Mouse (Mus musculus) liver, embryonic 11.5 days (tissue): Measurements from ENCODE around the gene Fam181a. TPM values are rescaled to one million over a fixed set of nuclear protein-coding genes. Genes with fewer than 3 reads are reported as not detected.

ENCODE experiments used
- ATAC-seq: fragments of 200-750 bp; cut with Nextera tagmentation; replicated peaks from 2 replicates; pipeline ENCODE4 v1.8.0; 2017; ENCODE audit warnings: moderate number of reproducible peaks, mild to moderate bottlenecking, moderate TSS enrichment, moderate library complexity; ENCODE audit not compliant: low FRiP score
- DNase-seq: peaks from one replicate; pipeline ENCODE4 v3.0.0-alpha.2; 2017; ENCODE audit warnings: low spot score
- H3K27ac ChIP-seq: fragments of 300-500 bp; sonication (generic); 2 replicates; pipeline ENCODE4 v1.5.1; 2014; ENCODE audit warnings: mild to moderate bottlenecking, low read depth, low read length, control low read depth
- H3K27me3 ChIP-seq: fragments of 300-500 bp; sonication (generic); replicated peaks from 2 replicates; pipeline ENCODE4 v1.6.1; 2014; ENCODE audit warnings: low read length, mixed read lengths; ENCODE audit not compliant: control insufficient read depth, insufficient read depth
- H3K36me3 ChIP-seq: fragments of 300-500 bp; sonication (generic); 2 replicates; pipeline ENCODE4 v1.6.1; 2014; ENCODE audit warnings: mild to moderate bottlenecking, low read length, moderate library complexity, mixed read lengths; ENCODE audit not compliant: control insufficient read depth, insufficient read depth
- H3K4me1 ChIP-seq: fragments of 300-500 bp; sonication (generic); replicated peaks from 2 replicates; pipeline ENCODE4 v1.6.1; 2014; ENCODE audit warnings: low read length, mixed read lengths; ENCODE audit not compliant: control insufficient read depth, insufficient read depth
- H3K4me2 ChIP-seq: fragments of 300-500 bp; sonication (generic); 2 replicates; pipeline ENCODE4 v1.6.1; 2014; ENCODE audit warnings: mild to moderate bottlenecking, control low read depth, moderate library complexity
- H3K4me3 ChIP-seq: fragments of 300-500 bp; sonication (generic); 2 replicates; pipeline ENCODE4 v1.5.1; 2014; ENCODE audit warnings: low read depth, low read length, control low read depth
- H3K9ac ChIP-seq: fragments of 300-500 bp; sonication (generic); 2 replicates; pipeline ENCODE4 v1.6.1; 2014; ENCODE audit warnings: low read depth, low read length, control low read depth
- H3K9me3 ChIP-seq: fragments of 300-500 bp; sonication (generic); 2 replicates; pipeline ENCODE4 v1.6.1; 2016; ENCODE audit warnings: low read length, inconsistent platforms, mixed read lengths; ENCODE audit not compliant: control insufficient read depth
- WGBS: fragments of 180-500 bp; shearing (Covaris S2); extraction: QIAGEN DNeasy Blood & Tissue Kit; methylation state at CpG from one replicate; pipeline ENCODE4 v1.1.7; 2014; 5-methylcytosine and 5-hydroxymethylcytosine counted together
- polyA plus RNA-seq: library from polyadenylated mRNA; unstranded; fragments of >200 nt; fragmentation: Nextera tagmentation; extraction: Ambion mirVana; gene quantifications from 2 replicates; pipeline ENCODE4 v1.2.1, GENCODE M21; 2014

Fam181a gene
- not detected in 2 replicates for polyA plus RNA-seq

DNA sequence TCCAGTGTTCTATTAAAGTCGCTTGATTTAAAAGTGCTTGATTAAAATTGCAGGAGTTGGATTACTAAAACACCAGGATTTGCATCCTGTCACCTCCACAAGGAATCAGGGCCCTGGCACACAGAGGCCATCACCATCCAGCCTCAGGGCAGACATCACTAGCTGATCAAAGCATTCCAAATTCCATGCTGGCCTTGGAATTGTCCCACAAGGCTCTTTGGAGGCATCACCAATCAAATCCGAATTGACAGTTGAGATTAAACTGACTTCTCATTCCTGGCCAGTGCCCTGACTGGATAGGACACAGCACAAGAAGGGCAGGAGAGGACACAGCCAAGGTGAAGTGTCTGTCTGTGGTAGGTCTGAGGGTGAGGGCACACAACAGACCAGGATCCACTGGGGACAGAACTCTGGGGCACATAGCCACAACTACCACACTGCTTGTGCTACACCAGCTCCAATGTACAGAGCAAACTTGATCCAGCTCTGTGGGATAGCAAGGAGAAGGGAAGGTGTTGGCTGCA is at the start of gene Fam181a:
Gene Fam181a, plus strand, starts transcription at position 232 of the 524 bp plus-strand sequence.
- 45% methylated on average over 2 of the region's 2 CpGs for WGBS
- Histone ChIP-seq H3K27ac (no peak within 1 kb of the TSS), H3K4me2 (no peak within 1 kb of the TSS), H3K9ac (no peak within 1 kb of the TSS), H3K36me3 (no peaks in the 10 kb centered on the region), H3K4me1 (no peaks in the 10 kb centered on the region), H3K4me3 (no peak within 1 kb of the TSS), H3K27me3 (peaks cover 24% of the 10 kb centered on the region), H3K9me3 (no peaks in the 10 kb centered on the region)
- ATAC-seq (no peak), DNase-seq (no peak)

DNA sequence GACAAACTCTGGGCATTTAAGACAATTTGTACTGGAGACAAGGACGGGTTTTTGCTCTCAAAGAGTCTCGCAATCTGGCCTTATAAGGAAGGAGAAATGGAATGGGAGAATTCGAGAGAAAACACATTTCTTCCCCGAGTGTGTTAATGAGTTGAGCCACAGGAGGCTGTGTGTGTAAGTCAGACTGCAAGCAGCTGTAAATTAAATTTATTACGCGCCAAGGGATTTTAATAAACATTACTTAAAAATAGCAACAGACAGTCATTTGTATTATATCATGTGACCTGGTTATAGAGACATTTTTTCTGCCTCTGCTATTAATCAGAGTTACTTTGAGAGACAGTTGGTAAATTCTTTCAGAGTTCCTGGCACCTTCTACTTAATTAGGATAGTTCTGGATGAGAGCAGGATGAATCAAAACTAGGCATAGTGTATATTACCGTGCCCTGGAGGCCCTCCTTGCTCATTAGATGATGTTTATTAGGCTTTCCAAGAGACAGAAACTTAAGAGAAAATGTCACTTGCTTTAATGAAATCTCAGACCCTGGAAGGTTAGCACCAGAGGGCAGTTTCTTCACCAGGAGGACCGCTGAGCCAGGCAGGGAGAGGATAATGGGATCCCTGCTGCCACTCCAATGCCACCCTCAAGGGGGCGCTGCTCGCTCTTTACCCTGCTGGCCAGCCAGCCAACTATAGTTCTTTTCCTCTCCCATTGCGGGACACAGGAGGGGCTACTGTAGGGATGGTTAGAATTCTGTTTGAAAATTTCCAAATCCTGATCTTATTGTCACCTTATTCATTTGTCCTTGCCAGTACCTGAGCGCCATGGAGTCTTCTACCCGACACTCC is 48.5 kb upstream of the Fam181a start:
- no peak for ATAC-seq
- 59% methylated on average over 13 of the region's 13 CpGs for WGBS
- Histone ChIP-seq H3K4me2 (no peak overlapping the region), H3K9me3 (no peaks in the 10 kb centered on the region), H3K36me3 (no peaks in the 10 kb centered on the region), H3K4me1 (no peaks in the 10 kb centered on the region), H3K27ac (no peak overlapping the region), H3K27me3 (no peaks in the 10 kb centered on the region), H3K4me3 (no peak overlapping the region), H3K9ac (no peak overlapping the region)
- no peak for DNase-seq

DNA sequence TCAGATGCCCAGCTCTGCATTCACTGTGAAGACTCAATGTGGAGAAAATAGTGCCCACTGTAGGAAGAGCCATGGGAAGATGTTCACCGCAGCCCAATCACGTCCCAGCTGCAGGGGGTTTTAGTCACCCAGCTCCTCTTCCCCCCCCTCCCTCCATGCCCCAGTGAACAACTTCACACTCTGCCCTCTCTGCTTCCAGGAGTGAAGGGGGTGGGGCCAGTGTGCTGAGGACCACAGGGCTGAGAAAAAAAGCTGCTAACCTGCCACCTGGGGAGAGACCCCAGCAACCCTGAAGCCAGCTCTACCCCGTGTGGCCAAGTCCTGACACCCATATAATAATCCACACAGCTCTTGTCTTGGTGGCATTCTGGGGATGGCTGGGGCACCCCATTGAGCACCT is 44.2 kb upstream of the Fam181a start:
- Histone ChIP-seq H3K4me1 (no peaks in the 10 kb centered on the region), H3K27ac (no peak overlapping the region), H3K36me3 (no peaks in the 10 kb centered on the region), H3K9me3 (no peaks in the 10 kb centered on the region), H3K4me2 (no peak overlapping the region), H3K27me3 (no peaks in the 10 kb centered on the region), H3K4me3 (no peak overlapping the region), H3K9ac (no peak overlapping the region)
- no peak for DNase-seq
- 18% methylated on average over 3 of the region's 3 CpGs for WGBS
- ATAC-seq: no peak

DNA sequence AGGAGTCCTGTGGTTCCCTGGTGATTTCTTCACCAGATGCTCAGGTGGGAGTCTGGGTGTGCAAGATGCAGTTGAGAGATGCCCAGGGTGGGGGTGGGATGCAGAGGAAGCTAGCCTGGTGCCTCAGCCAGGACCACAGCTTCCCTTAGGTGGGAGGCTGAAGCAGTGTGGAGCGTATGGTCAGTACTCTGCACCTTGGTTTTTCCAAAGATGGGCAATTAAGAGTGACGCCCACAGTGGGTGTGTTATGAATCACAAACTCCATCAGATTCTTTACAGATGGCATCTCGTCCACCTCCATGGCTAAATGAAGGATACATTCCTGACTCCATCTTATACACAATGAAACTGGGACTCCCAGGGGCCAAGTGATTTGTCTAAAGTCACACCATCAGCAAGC is 38.6 kb upstream of the Fam181a start:
- Histone ChIP-seq H3K27ac (no peak overlapping the region), H3K36me3 (no peaks in the 10 kb centered on the region), H3K4me1 (no peaks in the 10 kb centered on the region), H3K27me3 (no peaks in the 10 kb centered on the region), H3K4me3 (no peak overlapping the region), H3K4me2 (no peak overlapping the region), H3K9me3 (no peaks in the 10 kb centered on the region), H3K9ac (no peak overlapping the region)
- ATAC-seq (no peak), DNase-seq (no peak)
- 70% methylated on average over 3 of the region's 3 CpGs for WGBS

DNA sequence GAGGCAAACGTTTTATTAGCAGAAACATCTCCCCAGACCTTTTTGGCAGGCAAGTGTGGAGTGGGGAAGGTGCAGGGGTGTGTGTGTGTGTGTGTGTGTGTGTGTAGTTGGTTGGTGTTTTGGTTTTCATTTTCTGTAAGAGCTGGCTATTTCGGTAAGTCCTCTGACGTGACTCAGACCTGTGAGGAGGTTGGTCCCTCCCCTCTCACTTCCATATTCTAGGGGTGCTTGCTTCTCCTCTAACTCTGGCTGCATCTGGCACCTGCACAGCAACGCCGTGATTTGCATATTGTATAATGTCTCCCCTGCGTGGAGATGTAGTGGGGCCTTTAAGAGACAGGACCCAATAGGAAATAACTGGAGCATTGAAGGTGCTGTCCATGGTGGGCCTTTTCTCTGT is 37.7 kb upstream of the Fam181a start:
- Histone ChIP-seq H3K27ac (no peak overlapping the region), H3K4me1 (no peaks in the 10 kb centered on the region), H3K9me3 (no peaks in the 10 kb centered on the region), H3K27me3 (no peaks in the 10 kb centered on the region), H3K4me3 (no peak overlapping the region), H3K36me3 (no peaks in the 10 kb centered on the region), H3K9ac (no peak overlapping the region), H3K4me2 (no peak overlapping the region)
- DNase-seq: no peak
- 63% methylated on average over 6 of the region's 6 CpGs for WGBS
- no peak for ATAC-seq

DNA sequence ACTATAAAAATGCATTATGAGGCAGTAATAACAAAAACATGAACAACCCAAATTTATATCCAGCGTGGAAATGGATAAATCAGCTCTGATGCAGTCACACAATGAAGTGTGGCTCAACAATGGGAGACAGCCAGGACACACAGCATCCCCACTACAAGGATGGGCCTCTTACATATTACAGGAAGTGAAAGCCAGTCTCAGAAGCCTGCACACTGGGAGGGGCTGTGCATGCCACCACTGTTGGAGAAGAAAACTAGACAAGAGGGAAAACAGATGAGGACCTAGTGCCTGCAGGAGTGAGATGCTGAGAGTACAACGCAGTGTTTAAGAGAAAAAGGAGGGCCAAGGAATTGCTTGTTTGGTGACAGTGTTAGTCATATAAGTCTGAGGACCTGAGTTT is 37.0 kb upstream of the Fam181a start:
- Histone ChIP-seq H3K27ac (no peak overlapping the region), H3K4me3 (no peak overlapping the region), H3K9ac (no peak overlapping the region), H3K27me3 (no peaks in the 10 kb centered on the region), H3K9me3 (no peaks in the 10 kb centered on the region), H3K4me2 (no peak overlapping the region), H3K36me3 (no peaks in the 10 kb centered on the region), H3K4me1 (no peaks in the 10 kb centered on the region)
- WGBS: 77% methylated on average over 2 of the region's 2 CpGs
- no peak for DNase-seq
- ATAC-seq: no peak

DNA sequence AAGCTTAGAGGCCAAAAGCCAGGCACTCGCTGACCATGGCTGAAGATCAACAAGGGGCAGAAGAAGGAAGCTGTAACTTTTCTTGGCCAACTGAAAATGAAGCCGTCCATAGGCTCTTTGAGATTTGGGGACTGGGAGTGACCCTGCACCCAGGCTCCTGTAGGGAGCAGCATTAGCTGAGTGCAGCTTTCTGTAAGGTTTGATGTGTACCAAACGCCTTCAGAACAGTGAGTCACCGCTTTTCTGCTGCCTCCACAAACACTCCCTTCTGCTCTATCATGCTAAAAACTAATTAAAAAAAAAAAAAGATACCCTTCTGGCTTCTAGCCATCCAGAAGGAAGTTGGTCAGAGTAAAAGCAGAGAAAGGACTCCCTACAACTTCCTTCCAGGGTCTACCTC is 34.4 kb upstream of the Fam181a start:
- no peaks in the 10 kb centered on the region for H3K27me3 ChIP-seq
- no peaks in the 10 kb centered on the region for H3K4me1 ChIP-seq
- DNase-seq (no peak), ATAC-seq (no peak)
- no peak overlapping the region for H3K4me2 ChIP-seq
- no peaks in the 10 kb centered on the region for H3K9me3 ChIP-seq
- no peak overlapping the region for H3K27ac ChIP-seq
- H3K9ac ChIP-seq: no peak overlapping the region
- H3K4me3 ChIP-seq: no peak overlapping the region
- H3K36me3 ChIP-seq: no peaks in the 10 kb centered on the region
- 64% methylated on average over 4 of the region's 4 CpGs for WGBS

DNA sequence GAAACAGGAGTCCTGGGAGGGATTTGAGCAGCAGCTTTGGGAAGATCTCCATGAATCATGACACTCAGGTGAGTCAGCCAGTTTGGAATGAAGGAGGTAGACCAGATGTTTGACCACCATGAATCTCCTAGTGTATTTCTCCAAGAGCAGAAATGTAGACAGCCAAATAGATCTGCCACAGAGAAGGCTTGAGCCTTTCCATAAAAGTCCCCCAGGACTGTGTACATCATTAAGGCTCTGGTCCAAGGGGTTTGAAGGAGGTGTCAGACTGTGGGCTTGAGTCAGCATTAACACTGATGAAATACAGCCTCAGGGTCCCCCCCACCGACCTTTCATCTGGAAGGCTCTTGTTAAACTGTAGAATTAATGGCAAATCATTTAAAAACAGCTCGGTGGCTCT is 29.3 kb upstream of the Fam181a start:
- WGBS: 48% methylated on average over 2 of the region's 2 CpGs

DNA sequence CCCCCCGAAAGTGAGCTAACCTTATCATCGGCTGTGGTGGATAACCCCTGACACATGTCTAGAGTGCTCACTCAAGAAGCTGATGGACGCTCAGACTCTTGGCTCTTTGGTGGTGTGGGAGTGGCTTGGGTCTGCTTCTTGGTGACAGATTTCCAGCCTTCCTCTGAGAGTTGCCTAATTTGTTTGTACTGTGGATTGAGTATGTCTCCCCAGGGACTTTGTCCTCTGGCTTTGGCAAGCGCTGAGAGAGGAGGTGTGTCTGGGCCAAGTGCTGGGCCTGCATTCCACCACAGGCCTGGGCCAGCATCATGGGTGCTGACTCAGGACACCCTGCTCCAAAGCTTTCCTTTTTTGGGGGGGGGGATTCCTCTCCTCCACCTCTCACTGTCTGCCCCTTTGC is 28.9 kb upstream of the Fam181a start:
- H3K4me1 ChIP-seq: no peaks in the 10 kb centered on the region

More for the DNA sequence above, 29.3 kb upstream of the Fam181a start:
- Histone ChIP-seq H3K9me3 (no peaks in the 10 kb centered on the region), H3K36me3 (no peaks in the 10 kb centered on the region), H3K9ac (no peak overlapping the region), H3K4me3 (no peak overlapping the region), H3K4me2 (no peak overlapping the region), H3K4me1 (no peaks in the 10 kb centered on the region), H3K27ac (no peak overlapping the region), H3K27me3 (no peaks in the 10 kb centered on the region)
- ATAC-seq (no peak), DNase-seq (no peak)

More for the DNA sequence above, 28.9 kb upstream of the Fam181a start:
- WGBS: 46% methylated on average over 4 of the region's 4 CpGs
- Histone ChIP-seq H3K4me2 (no peak overlapping the region), H3K9me3 (no peaks in the 10 kb centered on the region), H3K27me3 (no peaks in the 10 kb centered on the region), H3K4me3 (no peak overlapping the region), H3K27ac (no peak overlapping the region), H3K9ac (no peak overlapping the region), H3K36me3 (no peaks in the 10 kb centered on the region)
- DNase-seq: peak; percentile 34
- ATAC-seq: peak; percentile 68
